Mouse (Mus musculus) G1E-ER4 (cell line): Measurements from ENCODE around the gene Agtr1a. TPM values are rescaled to one million over a fixed set of nuclear protein-coding genes. Genes with fewer than 3 reads are reported as not detected.

Experiments used
- GATA1 ChIP-seq: IDR thresholded peaks from one replicate; pipeline ENCODE4 v1.8.0; 2012; ENCODE audit warnings: low read length, inconsistent platforms
- polyA plus RNA-seq: library from polyadenylated mRNA; stranded (reverse); fragments of >175 nt; gene quantifications from 2 replicates; pipeline ENCODE4 v1.2.3, GENCODE M21; 2012

Agtr1a gene
- polyA plus RNA-seq, 1 experiment, result not detected

GRCm38 (mm10) chr13:30418611-30419010 lies 82.4 kb downstream of the Agtr1a start:
- no peak for TF ChIP-seq GATA1

- TF ChIP-seq GATA1, result no peak
Observed at GRCm38 (mm10) chr13:30427008-30427407, 90.8 kb downstream of the Agtr1a start.

- no peak for TF ChIP-seq GATA1
Observed at GRCm38 (mm10) chr13:30427436-30427835, 91.2 kb downstream of the Agtr1a start.

Other genes with a start within 250 kb of the Agtr1a start
- gene Mboat1, start 200.0 kb upstream of the Agtr1a start, polyA plus RNA-seq, result not detected in 2 replicates
- 149 and 201 TPM in 2 replicates for gene Uqcrfs1, start 208.9 kb downstream of the Agtr1a start, polyA plus RNA-seq